Mouse (Mus musculus): ENCODE data around the gene Cyp46a1. TPM values are rescaled to one million over a fixed set of nuclear protein-coding genes. Genes with fewer than 3 reads are reported as not detected.

Cyp46a1 gene
- polyA plus RNA-seq, 1 experiment from 2014 or later = 0.09 TPM

DNA sequence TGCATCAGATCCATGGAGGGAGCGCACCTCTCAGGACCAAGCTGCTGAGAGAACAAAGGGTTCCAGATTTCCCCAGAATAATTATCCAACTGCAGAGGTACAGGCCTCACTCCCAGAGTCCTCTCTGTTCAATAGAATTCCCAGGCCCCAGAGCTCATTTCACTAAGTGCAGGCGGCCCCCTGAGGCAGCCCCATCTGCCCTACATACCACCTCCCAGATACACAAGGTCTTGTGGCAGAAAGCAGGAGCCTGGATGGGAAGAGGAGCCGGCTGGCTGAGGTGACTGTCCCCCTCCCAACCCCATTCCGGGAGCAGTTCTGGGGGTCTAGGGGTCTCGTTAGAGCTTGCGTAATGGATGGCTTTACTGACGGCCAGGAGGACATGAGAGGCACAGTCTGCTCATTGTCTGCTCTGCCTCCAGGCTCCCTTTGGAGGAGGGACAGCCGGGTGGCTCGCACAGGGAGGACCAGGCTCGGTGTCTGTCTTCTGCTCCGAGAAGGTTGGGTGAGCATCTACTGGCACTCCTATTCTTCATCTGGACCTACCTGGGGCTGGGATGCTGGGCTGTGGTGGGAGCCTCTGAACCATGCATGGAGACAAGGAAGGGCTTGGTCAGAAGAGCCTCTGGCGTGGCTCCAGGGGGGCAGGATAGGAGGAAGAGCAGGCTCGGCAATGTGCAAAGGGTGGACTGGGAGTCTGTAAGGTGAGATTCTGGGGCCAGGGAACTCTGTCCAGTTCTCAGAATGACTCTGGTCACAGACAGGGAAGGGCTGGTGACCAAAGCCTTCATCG, 76.4 kb downstream of the Cyp46a1 start:
- 57% methylated on average over 14 of the region's 14 CpGs for WGBS (ENCODE audit: insufficient replicate concordance)
- H3K27me3 ChIP-seq = no peaks in the 10 kb centered on the region
- no peaks in the 10 kb centered on the region for H3K4me1 ChIP-seq (replicated peaks)
- H3K27ac ChIP-seq (replicated peaks) = no peak overlapping the region
- no peak overlapping the region for H3K4me3 ChIP-seq (replicated peaks)
- no peak for ATAC-seq (ENCODE audit: insufficient read depth)
- no peak overlapping the region for H3K4me2 ChIP-seq
- H3K9ac ChIP-seq = no peak overlapping the region
- no peaks in the 10 kb centered on the region for H3K36me3 ChIP-seq (replicated peaks)
- no peaks in the 10 kb centered on the region for H3K9me3 ChIP-seq (replicated peaks)

Other genes with a start within 250 kb of the Cyp46a1 start
- 53.8 and 56.0 TPM in 2 replicates for gene Setd3, start 155.1 kb upstream of the Cyp46a1 start, polyA plus RNA-seq (2015; fragmentation: Nextera tagmentation; extraction: Ambion mirVana)
- 1.4 and 1.7 TPM in 2 replicates for gene Ccnk, start 154.8 kb upstream of the Cyp46a1 start, polyA plus RNA-seq (2015; fragmentation: Nextera tagmentation; extraction: Ambion mirVana)
- gene Ccdc85c, start 59.0 kb upstream of the Cyp46a1 start, polyA plus RNA-seq (2015; fragmentation: Nextera tagmentation; extraction: Ambion mirVana) = 1.1 and 1.4 TPM in 2 replicates
- 0.03 and 0.09 TPM in 2 replicates for gene Hhipl1, start 28.1 kb upstream of the Cyp46a1 start, polyA plus RNA-seq (2015; fragmentation: Nextera tagmentation; extraction: Ambion mirVana)
- 5.5 and 6.1 TPM in 2 replicates for gene Eml1, start 36.6 kb downstream of the Cyp46a1 start, polyA plus RNA-seq (2015; fragmentation: Nextera tagmentation; extraction: Ambion mirVana)
- 8.5 and 10.1 TPM in 2 replicates for gene Evl, start 220.3 kb downstream of the Cyp46a1 start, polyA plus RNA-seq (2015; fragmentation: Nextera tagmentation; extraction: Ambion mirVana)